Mouse (Mus musculus) kidney, adult 2 months (tissue): ENCODE measurements around the gene Tbc1d17.

Source experiments
- CTCF ChIP-seq: fragments of 200-500 bp; conservative IDR thresholded peaks from 2 replicates; pipeline ENCODE4 v1.5.1; 2011; ENCODE audit warnings: low read depth, mild to moderate bottlenecking, control low read depth, low read length, moderate library complexity, mixed read lengths; ENCODE audit not compliant: insufficient read depth, insufficient read length
- POLR2A ChIP-seq: fragments of 200-500 bp; IDR thresholded peaks from one replicate; pipeline ENCODE4 v1.6.1; 2011; ENCODE audit warnings: low read depth, low read length, control low read depth

GRCm38 (mm10) chr7:44893197-44893596, 44.3 kb upstream of the Tbc1d17 start:
- no peak for TF ChIP-seq CTCF
- no peak for TF ChIP-seq POLR2A
